Mouse (Mus musculus) skeletal muscle tissue, adult 2 months (tissue): Measurements from ENCODE around the gene Atp6ap1l.
"Not testable (repeated sequence)": the region's sequence is repeated elsewhere in the genome, so short reads cannot be mapped to it uniquely, and the experiment has no call there.

Experiments
- DNase-seq: peaks from one replicate; pipeline ENCODE4 v3.0.0-alpha.2; 2012; ENCODE audit warnings: low read depth, low spot score

The Atp6ap1l gene

GRCm38 (mm10) chr13:90905176-90905575 is at the start of gene Atp6ap1l:
Gene Atp6ap1l (minus strand): TSS chr13:90905355.
- DNase-seq, result no peak

GRCm38 (mm10) chr13:90939600-90939999 is 34.4 kb upstream of the Atp6ap1l start:
- DNase-seq, result no peak

GRCm38 (mm10) chr13:90939192-90939591 is 34.0 kb upstream of the Atp6ap1l start:
- no peak for DNase-seq

GRCm38 (mm10) chr13:90935852-90936251 is 30.7 kb upstream of the Atp6ap1l start:
- DNase-seq, result no peak

- peak; percentile 28 for DNase-seq
Measured at GRCm38 (mm10) chr13:90933256-90933655, 28.1 kb upstream of the Atp6ap1l start.

GRCm38 (mm10) chr13:90929847-90930246 is 24.7 kb upstream of the Atp6ap1l start:
- DNase-seq, result peak; percentile 39

- not testable (repeated sequence) for DNase-seq
Measured at GRCm38 (mm10) chr13:90928266-90928665, 23.1 kb upstream of the Atp6ap1l start.

GRCm38 (mm10) chr13:90926938-90927633 is 21.9 kb upstream of the Atp6ap1l start:
- no peak for DNase-seq

- DNase-seq, result no peak
Measured at GRCm38 (mm10) chr13:90926125-90926765, 21.1 kb upstream of the Atp6ap1l start.

GRCm38 (mm10) chr13:90925191-90925590 is 20.0 kb upstream of the Atp6ap1l start:
- no peak for DNase-seq

GRCm38 (mm10) chr13:90924072-90924471 is 18.9 kb upstream of the Atp6ap1l start:
- DNase-seq, result no peak

GRCm38 (mm10) chr13:90923617-90924016 is 18.5 kb upstream of the Atp6ap1l start:
- not testable (repeated sequence) for DNase-seq

- peak; percentile 88 for DNase-seq
Measured at GRCm38 (mm10) chr13:90922751-90923612, 17.8 kb upstream of the Atp6ap1l start, which contains the start of gene Rps23. Gene Rps23 (plus strand): TSS chr13:90922958.

- no peak for DNase-seq
Measured at GRCm38 (mm10) chr13:90914721-90915120, 9.6 kb upstream of the Atp6ap1l start.

- DNase-seq, result no peak
Measured at GRCm38 (mm10) chr13:90913675-90914192, 8.6 kb upstream of the Atp6ap1l start.

- no peak for DNase-seq
Measured at GRCm38 (mm10) chr13:90912760-90913674, 7.9 kb upstream of the Atp6ap1l start.

GRCm38 (mm10) chr13:90907376-90907775 is 2.2 kb upstream of the Atp6ap1l start:
- DNase-seq, result no peak

- peak; percentile 54 for DNase-seq
Measured at GRCm38 (mm10) chr13:90896821-90897220, 8.3 kb downstream of the Atp6ap1l start.

GRCm38 (mm10) chr13:90896098-90896497 is 9.1 kb downstream of the Atp6ap1l start:
- peak; percentile 48 for DNase-seq

- DNase-seq, result no peak
Measured at GRCm38 (mm10) chr13:90894819-90895218, 10.3 kb downstream of the Atp6ap1l start.

GRCm38 (mm10) chr13:90890111-90890510 is 15.0 kb downstream of the Atp6ap1l start:
- no peak for DNase-seq
